Mouse (Mus musculus) heart, embryonic 14.5 days (tissue): ENCODE data around the gene Fmnl3. TPM values are rescaled to one million over a fixed set of nuclear protein-coding genes. Genes with fewer than 3 reads are reported as not detected.

ENCODE experiments used
- ATAC-seq: fragments of 200-750 bp; cut with Nextera tagmentation; 2 replicates; pipeline ENCODE4 v1.8.0; 2017; ENCODE audit warnings: low read depth, moderate TSS enrichment; ENCODE audit not compliant: insufficient number of reproducible peaks, insufficient read depth, low FRiP score
- H3K27ac ChIP-seq, 2 experiments: fragments of 200-500 bp in 1 of 2; fragments of 300-500 bp in 1 of 2; sonication (generic) in 1 of 2; replicated peaks in 1 of 2; 2 replicates each; pipeline ENCODE4 v1.5.1; 2012 to 2014; ENCODE audit warnings: low read depth in 2 of 2, low read length in 2 of 2, control low read depth in 1 of 2, mild to moderate bottlenecking in 1 of 2, mixed read lengths in 1 of 2; ENCODE audit not compliant: control insufficient read depth in 1 of 2, insufficient read depth in 1 of 2
- H3K27me3 ChIP-seq: fragments of 300-500 bp; sonication (generic); 2 replicates; pipeline ENCODE4 v1.6.1; 2014; ENCODE audit warnings: mild to moderate bottlenecking, low read length, control low read depth; ENCODE audit not compliant: control insufficient read depth, insufficient read depth
- H3K36me3 ChIP-seq: fragments of 300-500 bp; sonication (generic); 2 replicates; pipeline ENCODE4 v1.6.1; 2014; ENCODE audit warnings: mild to moderate bottlenecking, control low read depth, low read length, mixed read lengths; ENCODE audit not compliant: control insufficient read depth, insufficient read depth
- H3K4me1 ChIP-seq, 2 experiments: fragments of 200-500 bp in 1 of 2; fragments of 300-500 bp in 1 of 2; sonication (generic) in 1 of 2; 2 replicates each; pipeline ENCODE4 v1.6.1; 2012 to 2014; ENCODE audit warnings: low read length in 2 of 2, control low read depth in 1 of 2, mixed read lengths in 1 of 2; ENCODE audit not compliant: control insufficient read depth in 2 of 2, insufficient read depth in 2 of 2
- H3K4me2 ChIP-seq: fragments of 300-500 bp; sonication (generic); 2 replicates; pipeline ENCODE4 v1.6.1; 2014; ENCODE audit warnings: mild to moderate bottlenecking, low read length
- H3K4me3 ChIP-seq, 2 experiments: fragments of 200-500 bp in 1 of 2; fragments of 300-500 bp in 1 of 2; sonication (generic) in 1 of 2; 2 replicates each; pipeline ENCODE4 v1.5.1; 2012 to 2014; ENCODE audit warnings: low read length in 2 of 2, mild to moderate bottlenecking in 2 of 2, control low read depth in 1 of 2, low read depth in 1 of 2, moderate library complexity in 1 of 2; ENCODE audit not compliant: control insufficient read depth in 1 of 2, insufficient read depth in 1 of 2
- H3K9ac ChIP-seq: fragments of 300-500 bp; sonication (generic); 2 replicates; pipeline ENCODE4 v1.6.1; 2014; ENCODE audit warnings: mild to moderate bottlenecking, low read length
- H3K9me3 ChIP-seq: fragments of 300-500 bp; sonication (generic); 2 replicates; pipeline ENCODE4 v1.6.1; 2016; ENCODE audit warnings: low read length, control low read depth; ENCODE audit not compliant: control insufficient read depth
- WGBS: fragments of 180-500 bp; shearing (Covaris S2); extraction: QIAGEN DNeasy Blood & Tissue Kit; methylation state at CpG from one replicate; pipeline ENCODE4 v1.1.7; 2014; 5-methylcytosine and 5-hydroxymethylcytosine counted together
- polyA plus RNA-seq: library from polyadenylated mRNA; unstranded; fragments of >200 nt; fragmentation: Nextera tagmentation; extraction: Ambion mirVana; gene quantifications from 2 replicates; pipeline ENCODE4 v1.2.1, GENCODE M21; 2014

Fmnl3 gene
- 14.4 and 15.0 TPM in 2 replicates for polyA plus RNA-seq

DNA sequence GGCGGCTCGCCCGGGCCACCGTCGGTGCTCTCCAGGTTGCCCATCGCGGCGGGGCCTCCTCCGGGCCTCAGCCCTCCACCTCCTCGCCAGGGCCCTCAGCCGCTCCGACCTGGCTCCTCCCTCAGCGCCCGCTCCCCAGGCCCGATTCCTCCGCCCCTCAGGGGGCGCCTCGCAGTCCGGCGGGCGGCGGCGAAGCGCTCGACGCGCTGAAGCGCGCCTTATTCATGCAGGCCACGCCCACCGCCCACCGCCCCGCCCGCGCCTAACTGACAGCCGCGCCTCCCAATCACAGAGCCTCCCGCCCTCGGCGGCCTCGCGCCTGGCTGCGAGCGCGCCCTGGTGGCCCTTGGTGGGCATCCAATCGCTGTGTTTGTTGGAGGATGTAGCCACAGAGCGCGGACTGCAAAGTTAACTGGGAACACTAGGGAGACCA lies at the start of gene Fmnl3:
Gene Fmnl3, minus strand, starts transcription at position 224 of the 433 bp plus-strand sequence.
- Histone ChIP-seq H3K4me3 (peak within 1 kb of the TSS; percentile 61 to 77), H3K27me3 (no peaks in the 10 kb centered on the region; the same call in 1 of the 2 replicates), H3K9ac (peak within 1 kb of the TSS; percentile 87), H3K27ac (peak within 1 kb of the TSS; percentile 53 to 86; a peak in 3 of 4 replicates), H3K4me1 (peaks cover 5 to 19% of the 10 kb centered on the region in 2 experiments), H3K4me2 (peak within 1 kb of the TSS; percentile 77), H3K9me3 (no peaks in the 10 kb centered on the region), H3K36me3 (no peaks in the 10 kb centered on the region)
- under 1% methylated on average over 35 of the region's 48 CpGs for WGBS
- peak; percentile 95 for ATAC-seq

DNA sequence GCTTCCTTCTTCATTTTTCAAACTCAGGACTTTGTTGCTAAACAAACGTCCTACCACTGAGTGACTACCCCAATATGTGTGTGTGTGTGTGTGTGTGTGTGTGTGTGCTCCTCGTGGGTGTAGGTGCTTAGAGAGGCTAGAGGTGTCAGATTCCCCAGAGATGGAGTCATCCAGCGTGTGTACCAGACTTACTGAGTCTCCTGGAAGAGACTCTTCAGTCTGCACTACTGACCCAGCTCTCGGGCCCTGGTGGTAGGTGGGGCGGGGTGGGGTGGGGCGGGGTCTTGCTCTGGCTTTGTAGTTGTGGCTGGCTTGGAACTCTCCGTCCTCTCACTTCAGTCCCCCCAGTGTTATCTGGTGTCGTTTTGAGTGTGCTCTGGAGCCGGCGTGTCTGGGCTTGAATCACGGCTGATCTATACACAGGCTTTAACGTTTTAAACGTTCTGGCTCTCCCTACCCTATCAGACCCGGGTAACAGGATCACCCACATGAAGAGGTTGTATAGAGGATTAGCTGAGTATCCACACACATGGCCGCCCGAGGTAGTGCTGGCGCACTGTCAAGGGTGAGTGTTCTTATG lies 47.5 kb upstream of the Fmnl3 start:
- peak overlapping the region; percentile 27 for H3K4me2 ChIP-seq
- whole genome bisulfite sequencing, result 13% methylated on average over 17 of the region's 17 CpGs
- ATAC-seq, result no peak

DNA sequence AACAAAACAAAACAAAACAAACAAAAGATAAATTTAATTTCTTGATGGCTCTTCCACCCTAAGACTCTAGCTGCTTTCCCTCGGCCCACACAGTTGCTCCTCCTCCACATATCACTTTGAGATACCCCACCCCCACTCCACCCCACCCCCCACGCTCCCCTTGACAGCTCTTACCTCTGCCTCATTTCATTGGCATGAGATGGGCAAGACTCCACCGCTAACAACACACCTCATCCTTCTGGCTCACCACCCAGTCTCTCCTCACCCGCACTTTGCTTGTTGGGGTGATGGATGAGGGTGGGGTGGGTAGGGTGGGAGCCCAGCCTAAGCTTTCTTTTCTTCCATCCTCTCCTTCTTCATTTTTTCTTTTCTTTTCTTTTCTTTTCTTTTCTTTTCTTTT lies 46.7 kb upstream of the Fmnl3 start:
- 20% methylated on average over 4 of the region's 4 CpGs for WGBS
- Histone ChIP-seq H3K27me3 (no peaks in the 10 kb centered on the region), H3K4me3 (no peak overlapping the region), H3K4me2 (peak overlapping the region; percentile 31), H3K36me3 (peaks cover 7% of the 10 kb centered on the region), H3K4me1 (peaks cover 9 to 17% of the 10 kb centered on the region in 2 experiments), H3K27ac (no peak overlapping the region), H3K9ac (no peak overlapping the region; the same call in 1 of the 2 replicates), H3K9me3 (no peaks in the 10 kb centered on the region)
- no peak for ATAC-seq

More for the DNA sequence above, 47.5 kb upstream of the Fmnl3 start:
- peak overlapping the region; percentile 42 for H3K9ac ChIP-seq
- H3K27me3 ChIP-seq, result no peaks in the 10 kb centered on the region
- H3K4me3 ChIP-seq, result no peak overlapping the region
- H3K9me3 ChIP-seq, result no peaks in the 10 kb centered on the region
- H3K27ac ChIP-seq, result peak overlapping the region; percentile 50 to 66
- H3K4me1 ChIP-seq, result peaks cover 9 to 17% of the 10 kb centered on the region in 2 experiments
- H3K36me3 ChIP-seq, result peaks cover 16% of the 10 kb centered on the region

DNA sequence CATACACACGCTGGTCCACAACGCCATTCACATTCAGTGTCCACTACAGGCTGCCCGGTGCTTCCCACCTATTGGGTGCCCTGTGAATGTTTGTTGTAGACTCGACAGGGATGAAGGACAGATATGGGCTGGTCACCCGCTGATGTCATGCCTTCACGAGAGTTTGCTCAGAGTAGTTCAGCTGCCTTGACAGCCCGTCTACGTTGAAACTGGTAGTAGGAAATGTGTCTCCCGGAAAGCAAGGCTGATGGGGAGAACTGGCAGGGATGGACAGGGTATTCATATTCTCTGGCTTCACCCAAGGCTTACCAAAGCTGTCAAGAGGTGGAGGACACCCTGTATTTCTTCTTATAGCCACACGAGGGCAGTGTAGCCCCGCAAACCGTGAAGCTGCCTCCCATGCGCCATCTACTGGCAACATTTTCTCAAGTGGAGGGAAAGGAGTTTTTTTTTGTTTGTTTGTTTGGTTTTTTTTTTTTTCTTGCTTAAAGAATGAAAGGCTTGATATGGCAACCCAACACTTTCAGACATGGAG lies 46.1 kb upstream of the Fmnl3 start:
- no peak overlapping the region for H3K27ac ChIP-seq
- no peak overlapping the region for H3K4me3 ChIP-seq
- peaks cover 9 to 17% of the 10 kb centered on the region in 2 experiments for H3K4me1 ChIP-seq
- no peak for ATAC-seq
- no peak overlapping the region for H3K9ac ChIP-seq
- H3K9me3 ChIP-seq, result no peaks in the 10 kb centered on the region
- H3K4me2 ChIP-seq, result peak overlapping the region; percentile 31
- peaks cover 2% of the 10 kb centered on the region; the same call in 1 of the 2 replicates for H3K36me3 ChIP-seq
- 13% methylated on average over 13 of the region's 13 CpGs for WGBS
- no peaks in the 10 kb centered on the region for H3K27me3 ChIP-seq

DNA sequence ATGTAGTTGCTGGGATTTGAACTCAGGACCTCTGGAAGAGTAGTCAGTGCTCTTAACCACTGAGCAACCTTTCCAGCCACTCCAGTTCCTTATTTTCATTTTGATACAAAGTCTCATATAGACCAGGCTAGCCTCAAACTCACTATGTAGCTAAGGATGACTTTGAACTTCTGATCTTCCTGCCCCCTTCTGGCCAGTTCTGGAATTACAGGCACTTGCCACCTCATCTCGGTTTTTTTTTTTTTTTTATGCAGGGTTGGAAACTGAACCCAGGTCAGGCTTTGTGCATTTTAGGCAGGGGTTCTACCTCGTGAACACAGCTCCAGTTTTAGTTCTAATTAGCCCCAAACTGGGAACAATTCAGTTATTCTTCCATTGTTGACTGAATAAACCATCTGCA lies 45.5 kb upstream of the Fmnl3 start:
- WGBS, result 16% methylated on average over 2 of the region's 2 CpGs
- Histone ChIP-seq H3K27me3 (no peaks in the 10 kb centered on the region), H3K27ac (no peak overlapping the region), H3K9ac (no peak overlapping the region), H3K4me2 (no peak overlapping the region), H3K9me3 (no peaks in the 10 kb centered on the region), H3K36me3 (no peaks in the 10 kb centered on the region), H3K4me3 (no peak overlapping the region), H3K4me1 (peaks cover 4 to 14% of the 10 kb centered on the region in 2 experiments)
- ATAC-seq, result no peak

- Histone ChIP-seq H3K4me1 (0 out of 4 replicates have a peak, but pooled peaks cover 0 to 5% of the 10 kb centered on the region in 2 experiments), H3K27me3 (no peaks in the 10 kb centered on the region), H3K4me2 (peak overlapping the region; percentile 11; the same call in 1 of the 2 replicates), H3K36me3 (peaks cover 37% of the 10 kb centered on the region), H3K4me3 (no peak overlapping the region), H3K9me3 (no peaks in the 10 kb centered on the region), H3K27ac (no peak overlapping the region; a peak in 1 of 4 replicates), H3K9ac (no peak overlapping the region)
- no peak for ATAC-seq
- 43% methylated on average over 14 of the region's 14 CpGs for WGBS
Measured at GRCm38 (mm10) chr15:99411747-99412146, 41.5 kb upstream of the Fmnl3 start.

DNA sequence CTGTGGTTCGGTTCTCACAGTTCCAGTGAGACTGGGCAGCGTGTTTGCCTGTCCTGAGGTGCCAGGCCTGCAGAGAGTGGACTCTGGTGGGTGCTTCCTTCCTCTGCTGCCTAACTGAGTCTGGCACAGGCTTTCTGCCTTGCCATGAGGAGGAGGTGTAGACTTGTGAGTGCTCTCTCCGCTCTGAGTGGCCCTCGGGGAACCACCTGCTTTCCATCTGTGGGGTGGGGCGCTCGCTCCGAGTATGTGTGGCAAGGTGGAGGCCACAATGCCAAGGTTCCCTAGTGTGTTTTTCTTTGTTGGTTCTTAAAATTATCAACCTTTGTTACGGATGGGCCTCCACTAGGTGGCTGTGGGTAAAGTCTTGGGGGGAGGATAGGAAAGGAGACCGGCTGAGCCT lies 38.6 kb upstream of the Fmnl3 start:
- Histone ChIP-seq H3K36me3 (peaks cover 66% of the 10 kb centered on the region), H3K27me3 (no peaks in the 10 kb centered on the region), H3K27ac (no peak overlapping the region), H3K9me3 (no peaks in the 10 kb centered on the region), H3K4me2 (no peak overlapping the region), H3K4me1 (no peaks in the 10 kb centered on the region), H3K9ac (no peak overlapping the region), H3K4me3 (no peak overlapping the region)
- no peak for ATAC-seq
- 91% methylated on average over 9 of the region's 9 CpGs for WGBS
